Mouse (Mus musculus) small intestine, adult 2 months (tissue): ENCODE results near the gene Galnt9.

Experiments used
- CTCF ChIP-seq: fragments of 200-500 bp; IDR thresholded peaks from 2 replicates; pipeline ENCODE4 v1.5.1; 2012; ENCODE audit warnings: low read depth, mild to moderate bottlenecking, control low read depth, inconsistent platforms, low read length, moderate library complexity, mixed read lengths; ENCODE audit not compliant: insufficient replicate concordance, insufficient read length; ENCODE audit errors: extremely low read depth
- POLR2A ChIP-seq: fragments of 200-500 bp; IDR thresholded peaks from 2 replicates; pipeline ENCODE4 v1.6.1; 2012; ENCODE audit warnings: low read depth, mild to moderate bottlenecking, control low read depth, inconsistent platforms, low read length, moderate library complexity

DNA sequence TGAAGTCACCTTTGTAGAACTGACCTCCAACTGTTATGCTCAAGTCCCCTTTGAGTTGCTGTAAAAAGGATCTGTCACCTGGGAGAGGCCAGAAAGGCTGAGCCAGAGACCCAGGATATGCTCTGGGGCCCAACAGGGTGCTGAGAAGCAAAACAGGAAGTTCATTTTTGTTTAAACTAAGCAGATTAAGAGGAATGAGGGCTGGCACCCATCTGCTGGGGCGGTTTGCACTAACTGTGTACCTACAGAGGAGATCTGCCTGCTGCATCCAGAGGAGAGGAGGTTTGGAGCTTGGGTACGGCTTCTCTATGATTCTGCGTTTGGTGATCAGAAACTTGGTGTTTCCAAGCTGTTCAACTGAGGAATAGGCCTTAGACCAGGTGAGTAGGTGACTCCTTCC lies 29.5 kb upstream of the Galnt9 start:
- TF ChIP-seq POLR2A, result no peak
- no peak for TF ChIP-seq CTCF
